In genomic region chr17:27588231-27588630, GRCm38 (mm10) we compare ENCODE assay signal across 15 mouse cellular contexts. TPM values are rescaled to one million over a fixed set of nuclear protein-coding genes. Genes with fewer than 3 reads are reported as not detected.
A peak's percentile ranks its signal among the peaks of the same experiment; 100 is the strongest.
DNase-seq lines count a peak whose midpoint lies in the region; ATAC-seq and TF ChIP-seq lines count a peak whose summit lies in the region.
"Had no signal": no experiment of that assay in that cellular context is flagged by ENCODE, and none has a peak within 500 bp of the region (broad histone marks: within the 10 kb centered on the region; RNA-seq: fewer than 3 reads in every experiment).

No protein-coding gene starts in this region.

- TF ChIP-seq CTCF in gastrocnemius, adult 2 months (IDR thresholded peaks at IDR 0.05), result no peak
- no peak for TF ChIP-seq CTCF in MEL (IDR thresholded peaks at IDR 0.05 in 2 of 3, conservative IDR thresholded peaks at IDR 0.05 in 1 of 3; ENCODE audit: control insufficient read depth in 1 of 3, insufficient read depth in 1 of 3, low read depth in 2 of 3, low read length in 3 of 3, poor library complexity in 1 of 3, severe bottlenecking in 1 of 3)
- no peak for TF ChIP-seq CTCF in liver, postnatal 0 days (IDR thresholded peaks at IDR 0.05; ENCODE audit: low read depth)

- WGBS in kidney, embryonic 14.5 days, result 75% methylated on average over 8 of the region's 8 CpGs
- WGBS in liver, postnatal 0 days (ENCODE audit: insufficient replicate concordance), result 20% methylated on average over 8 of the region's 8 CpGs

- TF ChIP-seq EP300 in MEL (IDR thresholded peaks at IDR 0.05; ENCODE audit: low read depth in 1 of 2, low read length in 2 of 2), result peak; percentile 72 to 77; a peak in 3 of 4 replicates
- TF ChIP-seq EP300 in liver, postnatal 0 days (IDR thresholded peaks at IDR 0.05; ENCODE audit: low read depth), result no peak

- H3K9me3 ChIP-seq in kidney, embryonic 14.5 days (ENCODE audit: control insufficient read depth, low read length), result no peaks in the 10 kb centered on the region
- no peaks in the 10 kb centered on the region for H3K9me3 ChIP-seq in MEL (replicated peaks; ENCODE audit: insufficient read depth, low read length)
- H3K9me3 ChIP-seq in liver, postnatal 0 days (ENCODE audit: low read length), result no peaks in the 10 kb centered on the region
- H3K9me3 ChIP-seq: neural tube, embryonic 13.5 days had no signal

- H3K4me3 ChIP-seq in gastrocnemius, adult 2 months, result no peak overlapping the region
- H3K4me3 ChIP-seq in kidney, embryonic 14.5 days (ENCODE audit: low read length), result no peak overlapping the region
- H3K4me3 ChIP-seq in MEL (ENCODE audit: control insufficient read depth in 1 of 2, insufficient read depth in 1 of 2, low read depth in 2 of 2, low read length in 2 of 2), result no peak overlapping the region
- H3K4me3 ChIP-seq in liver, postnatal 0 days (ENCODE audit: low read depth, low read length), result no peak overlapping the region
- H3K4me3 ChIP-seq: neural tube, embryonic 13.5 days had no signal

- no peak overlapping the region for H3K4me2 ChIP-seq in kidney, embryonic 14.5 days (replicated peaks; ENCODE audit: low read depth, low read length)
- H3K4me2 ChIP-seq in liver, postnatal 0 days (ENCODE audit: low read depth, low read length), result no peak overlapping the region
- H3K4me2 ChIP-seq: neural tube, embryonic 13.5 days had no signal

- peaks cover 7% of the 10 kb centered on the region; the same call in 1 of the 2 replicates for H3K79me2 ChIP-seq in MEL (ENCODE audit: control insufficient read depth, insufficient read depth, low read length, poor library complexity)

- no peaks in the 10 kb centered on the region for H3K27me3 ChIP-seq in kidney, embryonic 14.5 days (ENCODE audit: control insufficient read depth, insufficient read depth, low read length)
- no peaks in the 10 kb centered on the region for H3K27me3 ChIP-seq in MEL (ENCODE audit: control insufficient read depth in 1 of 2, insufficient read depth in 2 of 2, low read length in 2 of 2)
- no peaks in the 10 kb centered on the region for H3K27me3 ChIP-seq in liver, postnatal 0 days (ENCODE audit: insufficient read depth, low read length)
- H3K27me3 ChIP-seq: neural tube, embryonic 13.5 days had no signal

- TF ChIP-seq RAD21 in MEL (IDR thresholded peaks at IDR 0.05; ENCODE audit: low read depth, low read length), result no peak

- ATAC-seq in kidney, embryonic 14.5 days (ENCODE audit: low FRiP score, low TSS enrichment), result no peak
- ATAC-seq in liver, postnatal 0 days, result peak; percentile 17; the same call in 1 of the 2 replicates

- H3K36me3 ChIP-seq in kidney, embryonic 14.5 days (ENCODE audit: control insufficient read depth, insufficient read depth, low read length), result peaks cover 43% of the 10 kb centered on the region
- H3K36me3 ChIP-seq in MEL (ENCODE audit: control insufficient read depth in 1 of 2, insufficient read depth in 2 of 2, low read length in 2 of 2), result peaks cover 3 to 27% of the 10 kb centered on the region in 2 experiments
- H3K36me3 ChIP-seq in liver, postnatal 0 days (replicated peaks; ENCODE audit: insufficient read depth, low read length), result peaks cover 4% of the 10 kb centered on the region

- intact Hi-C loops in gastrocnemius, adult 2 months (cut with DNase I), result loop anchor here (5.0 kb wide), 1 partner anchor 34 kb away; the partner anchor contains the start of gene Nudt3

- H3K9ac ChIP-seq in kidney, embryonic 14.5 days (ENCODE audit: low read depth, low read length), result 0 out of 2 replicates have a peak overlapping the region, but pooled peaks have one; percentile 19
- peak overlapping the region; percentile 52 for H3K9ac ChIP-seq in MEL (ENCODE audit: control insufficient read depth, low read depth, low read length, poor library complexity, severe bottlenecking)
- H3K9ac ChIP-seq in liver, postnatal 0 days (replicated peaks), result no peak overlapping the region
- H3K9ac ChIP-seq: neural tube, embryonic 13.5 days had no signal

- H3K4me1 ChIP-seq in kidney, embryonic 14.5 days (ENCODE audit: control insufficient read depth, insufficient read depth, low read length), result no peaks in the 10 kb centered on the region
- peaks cover 18 to 25% of the 10 kb centered on the region in 2 experiments for H3K4me1 ChIP-seq in MEL (ENCODE audit: control insufficient read depth in 1 of 2, insufficient read depth in 2 of 2, low read length in 2 of 2)
- peaks cover 16% of the 10 kb centered on the region for H3K4me1 ChIP-seq in liver, postnatal 0 days (ENCODE audit: insufficient read depth)

- TF ChIP-seq POLR2A in MEL (IDR thresholded peaks at IDR 0.05; ENCODE audit: control insufficient read depth in 1 of 2, insufficient read depth in 1 of 2, low read depth in 1 of 2, low read length in 2 of 2, poor library complexity in 1 of 2), result no peak

- peak overlapping the region; percentile 97 for H3K27ac ChIP-seq in gastrocnemius, adult 2 months
- no peak overlapping the region for H3K27ac ChIP-seq in kidney, embryonic 14.5 days (ENCODE audit: low read depth, low read length)
- peak overlapping the region; percentile 77 for H3K27ac ChIP-seq in MEL (ENCODE audit: control insufficient read depth, low read depth, low read length)
- peak overlapping the region; percentile 36 for H3K27ac ChIP-seq in liver, postnatal 0 days (ENCODE audit: low read depth)
- H3K27ac ChIP-seq: neural tube, embryonic 13.5 days had no signal

- no peak for DNase-seq in gastrocnemius, adult 2 months
- no peak for DNase-seq in gastrocnemius, postnatal 4 days (ENCODE audit: low spot score in 2 of 2)
- no peak for DNase-seq in kidney, adult 11 months
- peak; percentile 90 for DNase-seq in MEL (ENCODE audit: low read depth, low spot score)
- DNase-seq in liver, postnatal 0 days, result no peak
- DNase-seq in embryo, embryonic 11 days, result no peak
- DNase-seq in cerebellum, postnatal 25 days, result no peak
- DNase-seq: adrenal gland, postnatal 36 days; kidney, adult 2 months; lung, adult 18-20 months; right cerebral cortex, adult 18-20 months had no signal

TF ChIP-seq in MEL, 35 proteins besides CTCF, POLR2A, EP300 and RAD21 (continues in another document):
- peak; percentile 84 for TF ChIP-seq SIN3A (IDR thresholded peaks at IDR 0.05; ENCODE audit: low read length)
- peak; percentile 92 for TF ChIP-seq GATA1 (IDR thresholded peaks at IDR 0.05; ENCODE audit: low read depth, low read length)
- 0 out of 2 replicates have a peak, but pooled peaks have one; percentile 17 for TF ChIP-seq TAL1 (IDR thresholded peaks at IDR 0.05; ENCODE audit: low read length)
- TF ChIP-seq ETS1 (IDR thresholded peaks at IDR 0.05; ENCODE audit: low read depth, low read length), result peak; percentile 64; the same call in 1 of the 2 replicates
- peak; percentile 52; the same call in 1 of the 2 replicates for TF ChIP-seq ELF1 (IDR thresholded peaks at IDR 0.05; ENCODE audit: low read depth, low read length)
- TF ChIP-seq MAZ (IDR thresholded peaks at IDR 0.05; ENCODE audit: low read depth, low read length), result no peak
- no peak for TF ChIP-seq HCFC1 (IDR thresholded peaks at IDR 0.05; ENCODE audit: low read depth, low read length)
- no peak for TF ChIP-seq USF2 (IDR thresholded peaks at IDR 0.05; ENCODE audit: borderline replicate concordance in 1 of 2, insufficient read depth in 1 of 2, low read depth in 1 of 2, low read length in 2 of 2)
- TF ChIP-seq MAX (IDR thresholded peaks at IDR 0.05; ENCODE audit: low read length), result 0 out of 2 replicates have a peak, but pooled peaks have one; percentile 16

RNA-seq across cellular contexts. Expression of gene AI413582, which starts 22.7 kb away (rescaled TPM):
- total RNA-seq in gastrocnemius, adult 2 months (2021), result 1 to 10 TPM; 3.0 to 3.3 TPM
- total RNA-seq in gastrocnemius, postnatal 4 days (2021), result 1 to 10 TPM; 5.4 to 7.0 TPM
- 17.4 and 22.3 TPM in 2 replicates for polyA plus RNA-seq in kidney, embryonic 14.5 days (2014; fragmentation: Nextera tagmentation; extraction: Ambion mirVana)
- 20.6 and 21.5 TPM in 2 replicates for total RNA-seq in MEL (2012; rRNA removed)
- polyA plus RNA-seq in MEL (2012; ENCODE audit: insufficient read depth in 1 of 2, insufficient read length in 2 of 2, low read depth in 1 of 2, low replicate concordance in 2 of 2, missing spikeins in 1 of 2), result 10 to 100 TPM in 1 of 2 experiments, not detected in 1; 56.5 TPM
- polyA plus RNA-seq in liver, postnatal 0 days (2015; fragmentation: Nextera tagmentation; extraction: Ambion mirVana), result 15.0 and 16.7 TPM in 2 replicates

RNA-seq across cellular contexts. Expression of gene Hmga1, which starts 31.9 kb away (rescaled TPM):
- 10 to 100 TPM; 29.6 to 34.1 TPM for total RNA-seq in gastrocnemius, adult 2 months (2021)
- total RNA-seq in gastrocnemius, postnatal 4 days (2021), result 10 to 100 TPM; 48.5 to 51.3 TPM
- 351 and 355 TPM in 2 replicates for polyA plus RNA-seq in kidney, embryonic 14.5 days (2014; fragmentation: Nextera tagmentation; extraction: Ambion mirVana)
- 96.0 and 106 TPM in 2 replicates for total RNA-seq in MEL (2012; rRNA removed)
- 100 to 1,000 TPM in 1 of 2 experiments, not detected in 1; 112 TPM for polyA plus RNA-seq in MEL (2012; ENCODE audit: insufficient read depth in 1 of 2, insufficient read length in 2 of 2, low read depth in 1 of 2, low replicate concordance in 2 of 2, missing spikeins in 1 of 2)
- polyA plus RNA-seq in liver, postnatal 0 days (2015; fragmentation: Nextera tagmentation; extraction: Ambion mirVana), result 64.0 and 64.9 TPM in 2 replicates

RNA-seq across cellular contexts. Expression of gene Nudt3, which starts 35.1 kb away (rescaled TPM):
- 100 to 1,000 TPM; 222 to 261 TPM for total RNA-seq in gastrocnemius, adult 2 months (2021)
- 100 to 1,000 TPM; 316 to 327 TPM for total RNA-seq in gastrocnemius, postnatal 4 days (2021)
- 32.2 and 74.9 TPM in 2 replicates for polyA plus RNA-seq in kidney, embryonic 14.5 days (2014; fragmentation: Nextera tagmentation; extraction: Ambion mirVana)
- 93.8 and 96.5 TPM in 2 replicates for total RNA-seq in MEL (2012; rRNA removed)
- 100 to 1,000 TPM in 1 of 2 experiments, 10 to 100 TPM in 1; 97.0 to 258 TPM for polyA plus RNA-seq in MEL (2012; ENCODE audit: insufficient read depth in 1 of 2, insufficient read length in 2 of 2, low read depth in 1 of 2, low replicate concordance in 2 of 2, missing spikeins in 1 of 2)
- 17.9 and 20.2 TPM in 2 replicates for polyA plus RNA-seq in liver, postnatal 0 days (2015; fragmentation: Nextera tagmentation; extraction: Ambion mirVana)

RNA-seq across cellular contexts. Expression of gene RPS10-NUDT3, which starts 46.8 kb away (rescaled TPM):
- total RNA-seq in gastrocnemius, adult 2 months (2021), result 1 to 10 TPM in 1 of 2 experiments, not detected in 1; 1.4 TPM
- not detected for total RNA-seq in gastrocnemius, postnatal 4 days (2021)
- not detected in 2 replicates for polyA plus RNA-seq in kidney, embryonic 14.5 days (2014; fragmentation: Nextera tagmentation; extraction: Ambion mirVana)
- total RNA-seq in MEL (2012; rRNA removed), result not detected in 2 replicates
- 10 to 100 TPM in 1 of 2 experiments, not detected in 1; 37.3 TPM for polyA plus RNA-seq in MEL (2012; ENCODE audit: insufficient read depth in 1 of 2, insufficient read length in 2 of 2, low read depth in 1 of 2, low replicate concordance in 2 of 2, missing spikeins in 1 of 2)
- polyA plus RNA-seq in liver, postnatal 0 days (2015; fragmentation: Nextera tagmentation; extraction: Ambion mirVana), result not detected in 2 replicates
- total RNA-seq: adrenal gland, postnatal 36 days had no signal
- polyA plus RNA-seq: gonadal fat pad, adult 2 months; kidney, adult 2 months; neural tube, embryonic 13.5 days; thymus, postnatal 0 days had no signal

RNA-seq across cellular contexts. Expression of gene Rps10, which starts 48.2 kb away (rescaled TPM):
- total RNA-seq in gastrocnemius, adult 2 months (2021), result 100 to 1,000 TPM; 342 to 407 TPM
- total RNA-seq in gastrocnemius, postnatal 4 days (2021), result 1,000 to 10,000 TPM in 1 of 2 experiments, 100 to 1,000 TPM in 1; 893 to 1,001 TPM
- polyA plus RNA-seq in kidney, embryonic 14.5 days (2014; fragmentation: Nextera tagmentation; extraction: Ambion mirVana), result 1,163 and 1,521 TPM in 2 replicates
- total RNA-seq in MEL (2012; rRNA removed), result 3,087 and 3,166 TPM in 2 replicates
- polyA plus RNA-seq in MEL (2012; ENCODE audit: insufficient read depth in 1 of 2, insufficient read length in 2 of 2, low read depth in 1 of 2, low replicate concordance in 2 of 2, missing spikeins in 1 of 2), result 1,000 to 10,000 TPM; 3,057 to 3,899 TPM
- polyA plus RNA-seq in liver, postnatal 0 days (2015; fragmentation: Nextera tagmentation; extraction: Ambion mirVana), result 523 and 535 TPM in 2 replicates
